Mouse (Mus musculus) ES-Bruce4 (cell line): Measurements from ENCODE around the gene Pkd2l1.

Experiments used
- CTCF ChIP-seq: IDR thresholded peaks from one replicate; pipeline ENCODE4 v1.8.1; 2011; ENCODE audit warnings: low read depth, low read length
- EP300 ChIP-seq: IDR thresholded peaks from 2 replicates; pipeline ENCODE4 v1.6.1; 2011; ENCODE audit warnings: low read depth, low read length; ENCODE audit not compliant: insufficient read depth
- POLR2A ChIP-seq: IDR thresholded peaks from one replicate; pipeline ENCODE4 v1.8.1; 2011; ENCODE audit warnings: low read length; ENCODE audit not compliant: insufficient read depth

DNA sequence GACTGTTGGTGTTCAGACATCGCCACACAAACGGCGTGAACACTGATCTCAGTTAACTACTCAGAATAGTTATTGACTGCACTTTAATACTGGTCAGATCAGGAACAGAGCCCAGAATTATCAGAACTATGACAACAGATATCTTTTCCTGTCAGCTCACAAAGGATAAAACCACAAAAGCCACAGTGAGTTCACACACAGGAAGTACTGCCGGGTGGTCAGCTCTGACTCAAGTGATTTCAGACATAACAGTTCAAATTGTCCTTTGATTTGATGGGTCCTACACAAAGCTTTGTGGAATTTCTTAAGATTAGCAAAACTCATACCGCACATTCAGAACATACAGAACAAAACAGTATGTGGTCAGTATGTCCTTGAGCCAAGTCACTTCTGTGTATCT, 33.5 kb upstream of the Pkd2l1 start:
- no peak for TF ChIP-seq CTCF
- TF ChIP-seq POLR2A: no peak
- no peak for TF ChIP-seq EP300
